ENCODE assay signal across 8 mouse cellular contexts in genomic region chr11:106778589-106779387, GRCm38 (mm10). TPM values are rescaled to one million over a fixed set of nuclear protein-coding genes. Genes with fewer than 3 reads are reported as not detected.
DNase-seq lines count a peak whose midpoint lies in the region; ATAC-seq and TF ChIP-seq lines count a peak whose summit lies in the region.

No protein-coding gene starts in this region.

- H3K27ac ChIP-seq in testis, adult 2 months (ENCODE audit: control insufficient read depth, insufficient read depth, low read depth, low read length) = peak overlapping the region; percentile 89
- H3K27ac ChIP-seq in limb, embryonic 12.5 days = peak overlapping the region; percentile 98
- H3K27ac ChIP-seq in small intestine, adult 2 months (ENCODE audit: insufficient read depth, low read depth, low read length) = peak overlapping the region; percentile 93

- peak overlapping the region; percentile 87 for H3K4me3 ChIP-seq in erythroblast, embryonic 14.5 days (replicated peaks)
- H3K4me3 ChIP-seq in testis, adult 2 months (ENCODE audit: control insufficient read depth, low read depth, low read length) = peak overlapping the region; percentile 91
- peak overlapping the region; percentile 78 for H3K4me3 ChIP-seq in limb, embryonic 12.5 days (replicated peaks)
- H3K4me3 ChIP-seq in small intestine, adult 2 months (ENCODE audit: low read depth, low read length) = peak overlapping the region; percentile 84

- H3K4me2 ChIP-seq in limb, embryonic 12.5 days = peak overlapping the region; percentile 69

- TF ChIP-seq POLR2A in testis, adult 2 months (IDR thresholded peaks at IDR 0.05; ENCODE audit: control insufficient read depth, low read depth, low read length) = no peak
- TF ChIP-seq POLR2A in small intestine, adult 2 months (IDR thresholded peaks at IDR 0.05; ENCODE audit: low read depth, low read length) = no peak

- no peak; the same call in 1 of the 2 replicates for ATAC-seq in erythroblast, adult 5-6 weeks (replicated peaks; ENCODE audit: low FRiP score, poor library complexity, severe bottlenecking)
- peak; percentile 80 for ATAC-seq in limb, embryonic 12.5 days (ENCODE audit: insufficient number of reproducible peaks, insufficient read depth, low FRiP score, low TSS enrichment, low read depth)

- peak overlapping the region; percentile 91 for H3K9ac ChIP-seq in limb, embryonic 12.5 days (replicated peaks)

- no peak for TF ChIP-seq CTCF in testis, adult 2 months (IDR thresholded peaks at IDR 0.05; ENCODE audit: control insufficient read depth, insufficient read depth, insufficient replicate concordance, low read depth, low read length)
- TF ChIP-seq CTCF in small intestine, adult 2 months (IDR thresholded peaks at IDR 0.05; ENCODE audit: extremely low read depth, insufficient read length, insufficient replicate concordance, low read depth, low read length) = no peak

- peaks cover 45% of the 10 kb centered on the region for H3K4me1 ChIP-seq in erythroblast, embryonic 14.5 days (ENCODE audit: control insufficient read depth)
- H3K4me1 ChIP-seq in testis, adult 2 months (ENCODE audit: control insufficient read depth, insufficient read depth, low read length) = peaks cover 4% of the 10 kb centered on the region; the same call in 1 of the 2 replicates
- H3K4me1 ChIP-seq in limb, embryonic 12.5 days (replicated peaks) = peaks cover 7% of the 10 kb centered on the region; the same call in 1 of the 2 replicates
- H3K4me1 ChIP-seq in small intestine, adult 2 months (ENCODE audit: control insufficient read depth, insufficient read depth, insufficient read length, low read length) = no peaks in the 10 kb centered on the region

- no peak for DNase-seq in testis, postnatal 10 days (ENCODE audit: low spot score)
- no peak for DNase-seq in adipocyte (ENCODE audit: low spot score)
- no peak for DNase-seq in cerebellum, adult 11 months

- H3K27me3 ChIP-seq in erythroblast, embryonic 14.5 days (ENCODE audit: control insufficient read depth) = no peaks in the 10 kb centered on the region
- H3K27me3 ChIP-seq in testis, adult 2 months (ENCODE audit: control insufficient read depth, insufficient read depth, low read length) = no peaks in the 10 kb centered on the region
- H3K27me3 ChIP-seq in limb, embryonic 12.5 days = no peaks in the 10 kb centered on the region
- no peaks in the 10 kb centered on the region for H3K27me3 ChIP-seq in small intestine, adult 2 months (ENCODE audit: control insufficient read depth, insufficient read depth, low read length)

- WGBS in limb, embryonic 12.5 days = 2% methylated on average over 39 of the region's 39 CpGs
- under 1% methylated on average over 39 of the region's 39 CpGs for WGBS in small intestine, adult 2 months

- no peaks in the 10 kb centered on the region for H3K9me3 ChIP-seq in erythroblast, embryonic 14.5 days (ENCODE audit: control insufficient read depth, low read length)
- H3K9me3 ChIP-seq in limb, embryonic 12.5 days = no peaks in the 10 kb centered on the region

- H3K36me3 ChIP-seq in erythroblast, embryonic 14.5 days (ENCODE audit: control insufficient read depth) = peaks cover 81% of the 10 kb centered on the region
- peaks cover 4% of the 10 kb centered on the region for H3K36me3 ChIP-seq in testis, adult 2 months (ENCODE audit: control insufficient read depth, insufficient read depth, low read length)
- peaks cover 68% of the 10 kb centered on the region for H3K36me3 ChIP-seq in limb, embryonic 12.5 days
- H3K36me3 ChIP-seq in small intestine, adult 2 months (ENCODE audit: control insufficient read depth, insufficient read depth, low read length) = peaks cover 57% of the 10 kb centered on the region

RNA-seq across cellular contexts. Expression of gene Polg2, which starts 0.5 kb away (rescaled TPM):
- 0.12 and 0.24 TPM in 2 replicates for polyA plus RNA-seq in erythroblast, embryonic 14.5 days (2012)
- total RNA-seq in erythroblast, adult 5-6 weeks (2015; ENCODE audit: low replicate concordance) = 8.2 and 9.6 TPM in 2 replicates
- 9.9 and 22.7 TPM in 2 replicates for total RNA-seq in erythroblast, adult 5-6 weeks (2017; ENCODE audit: low replicate concordance)
- polyA plus RNA-seq in testis, adult 2 months (2012; rRNA removed) = 2.8 and 3.1 TPM in 2 replicates
- polyA plus RNA-seq in limb, embryonic 12.5 days (2016; fragmentation: Nextera tagmentation; extraction: Ambion mirVana) = 14.8 and 15.0 TPM in 2 replicates
- 4.4 and 11.0 TPM in 2 replicates for polyA plus RNA-seq in small intestine, adult 2 months (2012; rRNA removed)

RNA-seq across cellular contexts. Expression of gene Ddx5, which starts 10.2 kb away (rescaled TPM):
- 120 and 130 TPM in 2 replicates for polyA plus RNA-seq in erythroblast, embryonic 14.5 days (2012)
- total RNA-seq in erythroblast, adult 5-6 weeks (2015; ENCODE audit: low replicate concordance) = 469 and 476 TPM in 2 replicates
- total RNA-seq in erythroblast, adult 5-6 weeks (2017; ENCODE audit: low replicate concordance) = 906 and 1,106 TPM in 2 replicates
- polyA plus RNA-seq in testis, adult 2 months (2012; rRNA removed) = 642 and 659 TPM in 2 replicates
- 420 and 426 TPM in 2 replicates for polyA plus RNA-seq in limb, embryonic 12.5 days (2016; fragmentation: Nextera tagmentation; extraction: Ambion mirVana)
- polyA plus RNA-seq in small intestine, adult 2 months (2012; rRNA removed) = 247 and 493 TPM in 2 replicates

RNA-seq across cellular contexts. Expression of gene Cep95, which starts 10.3 kb away (rescaled TPM):
- polyA plus RNA-seq in erythroblast, embryonic 14.5 days (2012) = 0.58 and 0.68 TPM in 2 replicates
- total RNA-seq in erythroblast, adult 5-6 weeks (2015; ENCODE audit: low replicate concordance) = 41.6 and 43.0 TPM in 2 replicates
- total RNA-seq in erythroblast, adult 5-6 weeks (2017; ENCODE audit: low replicate concordance) = 31.8 and 52.7 TPM in 2 replicates
- polyA plus RNA-seq in testis, adult 2 months (2012; rRNA removed) = 18.5 and 20.8 TPM in 2 replicates
- 27.3 and 30.4 TPM in 2 replicates for polyA plus RNA-seq in limb, embryonic 12.5 days (2016; fragmentation: Nextera tagmentation; extraction: Ambion mirVana)
- 0.37 and 0.95 TPM in 2 replicates for polyA plus RNA-seq in small intestine, adult 2 months (2012; rRNA removed)

RNA-seq across cellular contexts. Expression of gene Milr1, which starts 27.8 kb away (rescaled TPM):
- polyA plus RNA-seq in erythroblast, embryonic 14.5 days (2012) = not detected in 2 replicates
- total RNA-seq in erythroblast, adult 5-6 weeks (2015; ENCODE audit: low replicate concordance) = 11.0 and 24.5 TPM in 2 replicates
- total RNA-seq in erythroblast, adult 5-6 weeks (2017; ENCODE audit: low replicate concordance) = 12.7 and 20.4 TPM in 2 replicates
- polyA plus RNA-seq in testis, adult 2 months (2012; rRNA removed) = 0.10 and 0.16 TPM in 2 replicates
- 0.66 and 1.0 TPM in 2 replicates for polyA plus RNA-seq in limb, embryonic 12.5 days (2016; fragmentation: Nextera tagmentation; extraction: Ambion mirVana)
- polyA plus RNA-seq in small intestine, adult 2 months (2012; rRNA removed) = 0.30 and 0.77 TPM in 2 replicates

RNA-seq across cellular contexts. Expression of gene Pecam1, which starts 28.4 kb away (rescaled TPM):
- not detected in 2 replicates for polyA plus RNA-seq in erythroblast, embryonic 14.5 days (2012)
- total RNA-seq in erythroblast, adult 5-6 weeks (2015; ENCODE audit: low replicate concordance) = 5.0 and 11.0 TPM in 2 replicates
- total RNA-seq in erythroblast, adult 5-6 weeks (2017; ENCODE audit: low replicate concordance) = 4.0 and 5.0 TPM in 2 replicates
- 1.6 and 1.8 TPM in 2 replicates for polyA plus RNA-seq in testis, adult 2 months (2012; rRNA removed)
- polyA plus RNA-seq in limb, embryonic 12.5 days (2016; fragmentation: Nextera tagmentation; extraction: Ambion mirVana) = 23.6 and 27.0 TPM in 2 replicates
- 6.3 and 10.7 TPM in 2 replicates for polyA plus RNA-seq in small intestine, adult 2 months (2012; rRNA removed)

Comparison
In these comparisons a context has a peak if more than half of its experiments do, and no peak if none do; other contexts are left out.
1. RNA of gene Cep95, which starts 10.3 kb away (polyA plus RNA-seq): 27.3 to 30.4 TPM in limb, embryonic 12.5 days and 18.5 to 20.8 TPM in testis, adult 2 months; 0.37 to 0.95 TPM in small intestine, adult 2 months and 0.58 to 0.68 TPM in erythroblast, embryonic 14.5 days; every median in the first group is over 10 times any median in the second.
2. Peak in every context shown above with its lines, with median percentiles within 50 percentile points of each other: H3K4me3 ChIP-seq and H3K27ac ChIP-seq.